Mouse (Mus musculus): ENCODE data around the gene Gga1. TPM values are rescaled to one million over a fixed set of nuclear protein-coding genes. Genes with fewer than 3 reads are reported as not detected.

The Gga1 gene
- not detected for polyA plus RNA-seq (2014; fragmentation: Illumina TruSeq; extraction: RNeasy Lipid Tissue Mini Kit (QIAGEN cat#74804); ENCODE audit: low replicate concordance)

DNA sequence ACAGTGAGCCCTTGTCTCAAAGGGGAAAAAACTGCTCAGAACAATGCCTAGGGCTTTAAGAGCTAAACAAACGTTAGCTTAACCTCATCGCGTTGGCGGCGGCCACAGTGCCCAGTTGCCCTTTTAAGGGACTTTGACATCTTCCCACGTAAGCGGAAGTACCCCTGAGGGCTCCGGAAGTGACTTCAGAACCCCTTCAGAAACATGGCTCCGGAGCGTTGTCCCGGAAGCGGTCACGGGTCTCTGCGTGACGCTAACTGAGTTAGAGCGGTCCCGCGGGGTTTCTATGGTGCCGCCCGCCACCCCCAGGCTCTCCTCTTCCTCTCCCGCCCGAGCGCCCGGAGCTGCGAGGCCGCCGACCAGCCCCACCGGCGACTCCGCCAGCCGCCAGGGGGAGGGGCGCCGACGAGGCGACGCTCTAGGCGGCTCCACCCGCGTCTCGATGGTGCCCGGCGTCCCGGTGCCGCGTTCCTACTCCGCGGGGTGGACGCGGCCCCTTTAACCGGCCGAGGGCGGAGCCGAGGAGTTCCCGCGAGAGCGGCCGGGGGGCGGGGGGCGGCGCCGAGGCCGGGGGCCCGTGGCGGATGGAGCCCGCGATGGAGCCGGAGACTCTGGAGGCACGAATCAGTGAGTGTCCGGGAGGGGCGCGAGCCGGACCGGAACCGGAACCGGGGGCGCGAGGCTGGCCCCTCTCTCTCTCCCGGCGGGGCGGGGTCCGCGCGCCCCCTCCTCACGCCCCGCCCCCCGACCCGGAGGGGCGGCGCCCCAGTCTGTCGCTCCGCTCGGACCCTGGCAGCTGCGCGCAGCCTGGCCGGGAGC, at the start of gene Gga1:
Gga1 (plus strand) TSS at position 200 of the 819 bp plus-strand sequence.

DNA sequence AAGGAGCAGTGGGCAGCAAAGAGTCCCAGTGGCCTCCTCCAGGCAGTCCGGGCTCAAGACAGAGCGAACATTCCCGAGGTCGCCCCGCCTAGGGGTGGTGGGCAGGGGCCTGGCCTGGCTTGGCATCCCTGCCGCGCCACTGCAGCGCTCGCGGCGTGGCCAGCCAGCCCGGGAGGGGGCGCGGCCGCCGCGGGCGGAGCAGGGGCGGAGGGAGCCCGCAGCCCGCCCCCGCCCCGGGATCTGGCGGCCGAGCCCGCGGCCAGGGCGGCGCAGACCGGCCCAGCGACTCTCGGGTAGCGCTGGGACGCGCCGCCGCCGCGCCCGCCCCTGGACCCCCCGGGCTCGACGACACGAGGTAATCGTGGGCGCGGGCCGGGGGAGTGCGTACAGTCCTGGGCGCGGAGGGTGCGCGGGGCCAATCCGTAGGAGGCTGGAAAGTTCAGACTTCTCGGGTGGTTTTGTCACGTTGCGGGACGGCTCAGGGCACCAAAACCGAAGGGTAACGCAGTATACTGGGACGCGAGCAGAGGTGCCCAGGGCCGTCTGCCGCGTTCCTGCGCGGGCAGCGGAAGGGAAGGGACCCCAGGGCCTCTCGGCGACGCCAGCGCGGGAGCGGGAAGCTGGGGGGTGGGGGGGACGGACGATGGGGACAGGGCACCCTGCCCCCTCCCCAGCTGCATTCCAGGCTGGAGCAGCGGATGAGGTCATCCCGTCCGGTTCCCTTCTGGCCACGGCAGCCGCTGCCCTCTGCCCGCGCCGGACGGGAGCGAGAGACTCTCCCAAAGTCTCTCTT, 34.4 kb upstream of the Gga1 start, which contains the start of gene Cdc42ep1:
Cdc42ep1 (plus strand) TSS at position 254 of the 793 bp plus-strand sequence.

GRCm38 (mm10) chr15:78855303-78855965, 21.6 kb upstream of the Gga1 start, which contains the start of gene Lgals2:
Gene Lgals2 (minus strand): TSS chr15:78855529.

DNA sequence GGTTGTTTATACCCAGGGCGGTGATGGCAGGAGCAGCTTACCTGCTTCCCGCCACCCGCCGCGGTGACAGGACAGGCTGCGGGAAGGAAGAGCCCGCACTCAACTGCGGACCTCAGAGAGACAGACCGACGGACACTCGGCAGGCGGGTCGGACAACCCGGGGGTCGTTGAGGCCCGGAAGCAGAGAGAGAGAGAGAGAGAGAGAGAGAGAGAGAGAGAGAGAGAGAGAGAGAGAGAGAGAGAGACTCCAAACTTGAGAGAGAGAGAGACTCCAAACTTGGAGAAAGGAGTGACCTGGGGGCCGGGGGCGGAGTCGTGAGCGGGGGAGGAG, 22.4 kb downstream of the Gga1 start, which contains the start of gene Gm49510:
Gm49510 (plus strand) TSS at position 259 of the 331 bp plus-strand sequence.

DNA sequence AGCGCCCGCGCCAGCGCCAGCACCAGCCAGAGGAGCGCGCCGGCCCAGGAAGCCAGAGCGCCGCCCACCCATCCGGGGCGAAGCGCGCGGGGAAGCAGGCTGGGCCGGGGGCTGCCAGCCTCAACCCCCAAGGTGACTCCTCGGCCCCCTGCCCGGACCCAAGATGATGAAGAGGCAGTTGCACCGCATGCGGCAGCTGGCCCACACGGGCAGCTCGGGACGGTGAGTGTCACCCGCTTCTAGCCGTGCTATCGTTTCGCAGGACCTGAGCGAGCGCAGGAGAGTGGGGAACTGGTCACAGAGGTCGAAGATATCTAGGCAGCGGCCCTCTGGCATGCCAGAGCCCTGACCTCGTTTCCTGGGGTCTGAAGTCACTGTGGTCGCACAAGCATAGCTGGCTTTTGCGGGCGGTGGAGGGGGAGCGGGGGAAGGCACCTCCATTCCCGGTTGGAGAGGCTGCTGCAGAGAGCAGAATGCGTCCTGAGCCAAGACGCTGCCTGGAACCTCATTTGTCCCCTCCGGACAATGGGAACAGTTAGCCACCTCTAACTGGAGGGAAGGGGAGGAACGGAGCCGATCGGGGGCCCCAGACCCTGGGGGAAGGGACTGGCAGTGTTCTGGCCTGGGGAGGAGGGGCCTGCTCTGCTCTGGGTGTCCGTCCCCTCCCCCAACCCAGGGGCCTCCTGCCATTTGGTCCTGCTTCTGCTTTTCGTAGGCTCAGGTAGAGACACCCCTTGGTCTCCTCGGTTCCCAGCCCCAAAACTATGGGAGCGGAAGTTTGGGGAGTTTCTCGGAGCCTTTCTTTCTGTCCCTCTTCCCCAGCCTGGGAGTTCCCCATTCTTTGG, 23.0 kb downstream of the Gga1 start, which contains the start of gene Sh3bp1:
Sh3bp1 (plus strand) TSS at position 29 of the 845 bp plus-strand sequence.

GRCm38 (mm10) chr15:78913632-78914090, 36.7 kb downstream of the Gga1 start, which contains the start of gene Pdxp:
Gene Pdxp (plus strand): TSS chr15:78913919.

GRCm38 (mm10) chr15:78926021-78926919, 49.3 kb downstream of the Gga1 start, which contains the start of gene Lgals1:
Gene Lgals1 (plus strand): TSS chr15:78926725.

DNA sequence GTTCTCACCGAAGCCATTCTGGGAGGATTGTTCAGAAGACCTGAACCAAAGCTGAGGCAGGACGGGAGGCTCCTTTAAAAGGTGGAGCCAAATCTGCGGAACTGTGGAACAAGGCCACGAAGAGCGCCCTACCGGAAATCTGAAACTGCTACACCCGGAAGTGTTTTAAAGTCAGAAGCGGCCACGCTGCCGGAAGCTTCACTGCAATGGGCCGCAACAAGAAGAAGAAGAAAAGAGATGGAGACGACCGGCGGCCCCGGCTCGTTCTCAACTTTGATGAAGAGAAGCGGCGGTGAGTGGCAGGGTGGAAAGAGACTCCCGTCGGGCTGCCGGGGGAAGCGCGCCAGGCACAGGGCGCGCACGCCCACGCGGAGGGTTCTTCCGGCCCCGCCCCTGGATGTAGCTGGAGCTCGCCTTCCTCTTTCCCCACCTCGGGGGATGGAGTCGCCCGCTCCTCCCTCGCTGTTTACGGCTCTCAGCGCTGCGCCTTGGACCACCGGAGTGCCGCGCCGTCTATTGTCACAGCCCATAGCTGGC, 57.9 kb downstream of the Gga1 start, which contains the start of gene Nol12:
Nol12 (plus strand) TSS at position 150 of the 537 bp plus-strand sequence.

Other genes starting within 250 kb of the Gga1 start
- gene Elfn2, start 158.4 kb upstream of the Gga1 start, polyA plus RNA-seq (2014; fragmentation: Illumina TruSeq; extraction: RNeasy Lipid Tissue Mini Kit (QIAGEN cat#74804); ENCODE audit: low replicate concordance): not detected
- 0.63 TPM for gene Mfng, start 103.7 kb upstream of the Gga1 start, polyA plus RNA-seq (2014; fragmentation: Illumina TruSeq; extraction: RNeasy Lipid Tissue Mini Kit (QIAGEN cat#74804); ENCODE audit: low replicate concordance)
- gene Card10, start 74.1 kb upstream of the Gga1 start, polyA plus RNA-seq (2014; fragmentation: Illumina TruSeq; extraction: RNeasy Lipid Tissue Mini Kit (QIAGEN cat#74804); ENCODE audit: low replicate concordance): 0.37 TPM
- not detected for gene Cdc42ep1, start 34.6 kb upstream of the Gga1 start, polyA plus RNA-seq (2014; fragmentation: Illumina TruSeq; extraction: RNeasy Lipid Tissue Mini Kit (QIAGEN cat#74804); ENCODE audit: low replicate concordance)
- 283 TPM for gene Lgals2, start 21.7 kb upstream of the Gga1 start, polyA plus RNA-seq (2014; fragmentation: Illumina TruSeq; extraction: RNeasy Lipid Tissue Mini Kit (QIAGEN cat#74804); ENCODE audit: low replicate concordance)
- gene Gm49510, start 22.5 kb downstream of the Gga1 start, polyA plus RNA-seq (2014; fragmentation: Illumina TruSeq; extraction: RNeasy Lipid Tissue Mini Kit (QIAGEN cat#74804); ENCODE audit: low replicate concordance): not detected
- 1.9 TPM for gene Sh3bp1, start 22.6 kb downstream of the Gga1 start, polyA plus RNA-seq (2014; fragmentation: Illumina TruSeq; extraction: RNeasy Lipid Tissue Mini Kit (QIAGEN cat#74804); ENCODE audit: low replicate concordance)
- 0.22 TPM for gene Pdxp, start 36.7 kb downstream of the Gga1 start, polyA plus RNA-seq (2014; fragmentation: Illumina TruSeq; extraction: RNeasy Lipid Tissue Mini Kit (QIAGEN cat#74804); ENCODE audit: low replicate concordance)
- gene Lgals1, start 49.5 kb downstream of the Gga1 start, polyA plus RNA-seq (2014; fragmentation: Illumina TruSeq; extraction: RNeasy Lipid Tissue Mini Kit (QIAGEN cat#74804); ENCODE audit: low replicate concordance): not detected
- 1.3 TPM for gene Nol12, start 57.7 kb downstream of the Gga1 start, polyA plus RNA-seq (2014; fragmentation: Illumina TruSeq; extraction: RNeasy Lipid Tissue Mini Kit (QIAGEN cat#74804); ENCODE audit: low replicate concordance)
- gene Triobp, start 70.5 kb downstream of the Gga1 start, polyA plus RNA-seq (2014; fragmentation: Illumina TruSeq; extraction: RNeasy Lipid Tissue Mini Kit (QIAGEN cat#74804); ENCODE audit: low replicate concordance): 1.0 TPM
- 171 TPM for gene H1f0, start 151.3 kb downstream of the Gga1 start, polyA plus RNA-seq (2014; fragmentation: Illumina TruSeq; extraction: RNeasy Lipid Tissue Mini Kit (QIAGEN cat#74804); ENCODE audit: low replicate concordance)
- not detected for gene Galr3, start 164.7 kb downstream of the Gga1 start, polyA plus RNA-seq (2014; fragmentation: Illumina TruSeq; extraction: RNeasy Lipid Tissue Mini Kit (QIAGEN cat#74804); ENCODE audit: low replicate concordance)
- gene Ankrd54, start 185.7 kb downstream of the Gga1 start, polyA plus RNA-seq (2014; fragmentation: Illumina TruSeq; extraction: RNeasy Lipid Tissue Mini Kit (QIAGEN cat#74804); ENCODE audit: low replicate concordance): 1.9 TPM
- gene Eif3l, start 198.0 kb downstream of the Gga1 start, polyA plus RNA-seq (2014; fragmentation: Illumina TruSeq; extraction: RNeasy Lipid Tissue Mini Kit (QIAGEN cat#74804); ENCODE audit: low replicate concordance): 47.0 TPM
- 7.6 TPM for gene Micall1, start 231.7 kb downstream of the Gga1 start, polyA plus RNA-seq (2014; fragmentation: Illumina TruSeq; extraction: RNeasy Lipid Tissue Mini Kit (QIAGEN cat#74804); ENCODE audit: low replicate concordance)